Mouse (Mus musculus): ENCODE data around the gene Adat1.

DNA sequence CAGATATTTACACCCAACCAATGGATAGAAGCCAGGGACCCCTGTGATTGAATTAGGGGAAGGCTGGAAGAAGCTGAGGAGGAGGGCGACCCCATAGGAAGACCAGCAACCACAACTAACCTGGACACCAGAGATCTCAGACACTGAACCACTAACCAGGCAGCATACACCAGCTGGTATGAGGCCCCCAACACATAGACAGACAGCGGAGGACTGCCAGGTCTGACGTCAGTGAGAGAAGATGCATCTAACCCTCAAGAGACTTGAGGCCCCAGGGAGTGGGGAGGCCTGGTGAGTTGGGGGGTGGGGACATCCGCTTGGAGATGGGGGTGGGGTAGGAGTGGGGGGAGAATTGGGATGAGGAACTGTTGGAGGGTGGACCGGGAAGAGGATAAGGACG is 38.6 kb upstream of the Adat1 start:
- TF ChIP-seq POLR2A (IDR thresholded peaks at IDR 0.05; ENCODE audit: extremely low read depth, insufficient read depth, low read length), result no peak
- TF ChIP-seq CTCF (IDR thresholded peaks at IDR 0.05; ENCODE audit: low read depth, low read length), result no peak
